Mouse (Mus musculus) myocyte (in vitro differentiated cells): ENCODE measurements at regions not wholly inside any gene's neighbourhood (a gene's known extent, or its start where the extent isn't known, plus 50 kb on each side); places are given as distances from the start of the nearest gene placed in this dataset.

Experiments
- H3K27me3 ChIP-seq: one replicate; pipeline ENCODE4 v1.6.1; 2011; ENCODE audit not compliant: control insufficient read depth, insufficient read depth, insufficient read length
- H3K36me3 ChIP-seq: one replicate; pipeline ENCODE4 v1.6.1; 2011; ENCODE audit not compliant: control insufficient read depth, insufficient read depth
- H3K4me2 ChIP-seq: one replicate; pipeline ENCODE4 v1.6.1; 2011; ENCODE audit warnings: low read depth, control low read depth
- H3K4me3 ChIP-seq: one replicate; pipeline ENCODE4 v1.5.1; 2011; ENCODE audit warnings: mild to moderate bottlenecking, control low read depth, moderate library complexity
- H3K79me2 ChIP-seq: one replicate; pipeline ENCODE4 v1.6.1; 2011; ENCODE audit not compliant: control insufficient read depth, insufficient read depth
- H3ac ChIP-seq: one replicate; pipeline ENCODE4 v1.6.1; 2011; ENCODE audit not compliant: control insufficient read depth, insufficient read length
- CEBPB ChIP-seq: IDR thresholded peaks from 2 replicates; pipeline ENCODE4 v1.6.1; 2011; ENCODE audit warnings: mild to moderate bottlenecking, moderate library complexity; ENCODE audit not compliant: poor library complexity, insufficient read depth, severe bottlenecking
- E2F4 ChIP-seq: IDR thresholded peaks from one replicate; pipeline ENCODE4 v1.6.1; 2011; ENCODE audit warnings: mild to moderate bottlenecking, control low read depth, moderate library complexity; ENCODE audit not compliant: insufficient read depth
- MAX ChIP-seq: IDR thresholded peaks from one replicate; pipeline ENCODE4 v1.6.1; 2011; ENCODE audit warnings: low read depth, mild to moderate bottlenecking, control low read depth
- MYOD1 ChIP-seq, 3 experiments: IDR thresholded peaks; one replicate each; pipeline ENCODE4 v1.6.1; 2011; ENCODE audit warnings: control low read depth in 2 of 3, low read depth in 2 of 3, mild to moderate bottlenecking in 2 of 3, moderate library complexity in 1 of 3; ENCODE audit not compliant: insufficient read length in 2 of 3, control insufficient read depth in 1 of 3
- MYOG ChIP-seq, 3 experiments: IDR thresholded peaks; one replicate each; pipeline ENCODE4 v1.6.1; 2011; ENCODE audit warnings: control low read depth in 2 of 3, low read depth in 2 of 3, mild to moderate bottlenecking in 2 of 3; ENCODE audit not compliant: insufficient read length in 2 of 3, control insufficient read depth in 1 of 3, insufficient read depth in 1 of 3
- POLR2A ChIP-seq: IDR thresholded peaks from one replicate; pipeline ENCODE4 v1.6.1; 2011; ENCODE audit warnings: low read depth, mild to moderate bottlenecking, control low read depth, moderate library complexity; ENCODE audit not compliant: insufficient read length
- POLR2AphosphoS2 ChIP-seq: IDR thresholded peaks from one replicate; pipeline ENCODE4 v1.6.1; 2011; ENCODE audit warnings: low read depth, control low read depth; ENCODE audit not compliant: insufficient read length
- REST ChIP-seq: IDR thresholded peaks from one replicate; pipeline ENCODE4 v1.6.1; 2011; ENCODE audit warnings: mild to moderate bottlenecking, control low read depth, moderate library complexity; ENCODE audit not compliant: insufficient read depth, insufficient read length
- SRF ChIP-seq: IDR thresholded peaks from one replicate; pipeline ENCODE4 v1.6.1; 2011; ENCODE audit warnings: low read depth; ENCODE audit not compliant: control insufficient read depth, insufficient read length
- TCF12 ChIP-seq: IDR thresholded peaks from one replicate; pipeline ENCODE4 v1.6.1; 2011; ENCODE audit warnings: mild to moderate bottlenecking, control low read depth; ENCODE audit not compliant: poor library complexity, insufficient read depth, severe bottlenecking
- TCF3 ChIP-seq: IDR thresholded peaks from one replicate; pipeline ENCODE4 v1.6.1; 2011; ENCODE audit warnings: low read depth, control low read depth; ENCODE audit not compliant: insufficient read length
- USF1 ChIP-seq: IDR thresholded peaks from one replicate; pipeline ENCODE4 v1.6.1; 2011; ENCODE audit warnings: low read depth, mild to moderate bottlenecking, control low read depth, moderate library complexity

GRCm38 (mm10) chr4:84149149-84150050, 525.7 kb downstream of the Bnc2 start:
- no peaks in the 10 kb centered on the region for H3K79me2 ChIP-seq
- H3ac ChIP-seq = no peak overlapping the region
- H3K36me3 ChIP-seq = no peaks in the 10 kb centered on the region
- H3K4me2 ChIP-seq = no peak overlapping the region
- TF ChIP-seq MYOD1 (IDR thresholded peaks at IDR 0.05; ENCODE audit: control insufficient read depth in 1 of 3, insufficient read length in 2 of 3, low read depth in 2 of 3) = no peak
- no peaks in the 10 kb centered on the region for H3K27me3 ChIP-seq
- H3K4me3 ChIP-seq = no peak overlapping the region

GRCm38 (mm10) chr4:84150698-84151097, 524.4 kb downstream of the Bnc2 start:
- Histone ChIP-seq H3K4me2 (no peak overlapping the region), H3K27me3 (no peaks in the 10 kb centered on the region), H3K4me3 (no peak overlapping the region), H3K36me3 (no peaks in the 10 kb centered on the region), H3K79me2 (no peaks in the 10 kb centered on the region), H3ac (no peak overlapping the region)
- TF ChIP-seq MAX (no peak), TCF12 (no peak), CEBPB (no peak), TCF3 (no peak), MYOG (IDR thresholded peaks at IDR 0.05; ENCODE audit: control insufficient read depth in 1 of 3, insufficient read depth in 1 of 3, insufficient read length in 2 of 3, low read depth in 2 of 3) (no peak), REST (no peak), E2F4 (no peak), MYOD1 (IDR thresholded peaks at IDR 0.05; ENCODE audit: control insufficient read depth in 1 of 3, insufficient read length in 2 of 3, low read depth in 2 of 3) (no peak), POLR2AphosphoS2 (no peak), SRF (no peak), USF1 (no peak), POLR2A (no peak)

GRCm38 (mm10) chr4:84151247-84151646, 523.8 kb downstream of the Bnc2 start:
- H3K36me3 ChIP-seq = no peaks in the 10 kb centered on the region

DNA sequence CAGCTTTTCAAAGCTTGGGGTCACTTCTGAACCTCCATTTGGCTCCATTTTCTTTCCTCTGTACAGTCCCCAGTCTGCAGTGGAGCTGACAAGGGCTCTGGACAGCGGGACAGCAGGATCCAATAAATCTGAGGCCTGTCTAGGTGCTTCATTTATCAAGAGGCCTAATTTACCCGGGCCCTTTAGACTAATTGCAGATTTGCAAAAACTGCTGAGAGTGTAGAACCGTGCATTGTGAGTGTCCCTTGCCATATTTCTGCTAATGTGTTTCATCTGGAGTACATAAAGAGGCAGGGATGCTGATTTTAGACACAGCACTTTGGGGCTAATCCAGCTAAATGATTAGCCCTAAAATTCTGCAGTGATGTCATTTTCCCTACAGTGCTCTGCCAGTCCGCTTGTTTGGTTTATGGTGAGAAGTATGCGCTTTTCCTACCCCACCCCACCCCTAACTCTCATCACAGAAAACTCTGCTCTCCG, 523.1 kb downstream of the Bnc2 start:
- no peak overlapping the region for H3K4me2 ChIP-seq
- TF ChIP-seq MYOD1 (IDR thresholded peaks at IDR 0.05; ENCODE audit: control insufficient read depth in 1 of 3, insufficient read length in 2 of 3, low read depth in 2 of 3) (no peak), TCF3 (no peak), POLR2A (no peak)
- no peak overlapping the region for H3ac ChIP-seq

More at GRCm38 (mm10) chr4:84151247-84151646, 523.8 kb downstream of the Bnc2 start:
- Histone ChIP-seq H3K4me2 (no peak overlapping the region), H3K79me2 (no peaks in the 10 kb centered on the region), H3K27me3 (no peaks in the 10 kb centered on the region), H3K4me3 (no peak overlapping the region), H3ac (no peak overlapping the region)
- TF ChIP-seq MAX (no peak), POLR2AphosphoS2 (no peak), E2F4 (no peak), REST (no peak), USF1 (no peak), TCF12 (no peak), SRF (no peak), POLR2A (no peak), TCF3 (no peak), MYOG (IDR thresholded peaks at IDR 0.05; ENCODE audit: control insufficient read depth in 1 of 3, insufficient read depth in 1 of 3, insufficient read length in 2 of 3, low read depth in 2 of 3) (no peak), MYOD1 (IDR thresholded peaks at IDR 0.05; ENCODE audit: control insufficient read depth in 1 of 3, insufficient read length in 2 of 3, low read depth in 2 of 3) (no peak), CEBPB (no peak)

DNA sequence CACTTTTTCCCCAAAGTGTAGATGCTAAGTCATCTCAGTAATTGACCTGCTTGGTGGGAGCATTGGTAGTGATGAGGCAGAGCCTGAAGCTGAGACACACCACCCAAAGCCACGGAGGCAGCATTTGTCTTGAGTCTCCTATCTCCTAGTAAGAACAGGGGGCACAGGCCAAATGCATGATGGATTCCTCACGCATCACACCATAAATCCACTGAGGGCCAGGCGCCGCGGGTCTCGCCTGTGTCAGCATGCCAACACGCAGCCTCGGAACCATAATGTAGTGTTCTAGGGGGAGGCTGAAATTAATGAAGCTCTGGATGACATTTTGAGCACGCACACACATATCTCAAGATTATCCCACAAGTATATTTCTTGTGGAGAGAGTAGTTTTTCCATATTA, 521.5 kb downstream of the Bnc2 start:
- Histone ChIP-seq H3K27me3 (no peaks in the 10 kb centered on the region), H3K4me2 (no peak overlapping the region), H3K36me3 (no peaks in the 10 kb centered on the region), H3K79me2 (no peaks in the 10 kb centered on the region), H3ac (no peak overlapping the region), H3K4me3 (no peak overlapping the region)
- TF ChIP-seq MYOD1 (IDR thresholded peaks at IDR 0.05; ENCODE audit: control insufficient read depth in 1 of 3, insufficient read length in 2 of 3, low read depth in 2 of 3) (no peak), MYOG (IDR thresholded peaks at IDR 0.05; ENCODE audit: control insufficient read depth in 1 of 3, insufficient read depth in 1 of 3, insufficient read length in 2 of 3, low read depth in 2 of 3) (no peak), TCF12 (no peak), REST (no peak), SRF (no peak), POLR2AphosphoS2 (no peak), MAX (no peak), E2F4 (no peak), USF1 (no peak), CEBPB (no peak), TCF3 (no peak), POLR2A (no peak)

More for the DNA sequence above, 523.1 kb downstream of the Bnc2 start:
- no peak overlapping the region for H3K4me3 ChIP-seq
- no peaks in the 10 kb centered on the region for H3K27me3 ChIP-seq
- no peaks in the 10 kb centered on the region for H3K36me3 ChIP-seq
- no peaks in the 10 kb centered on the region for H3K79me2 ChIP-seq
